Mouse (Mus musculus): ENCODE measurements around the gene 3830417A13Rik.

Gene 3830417A13Rik

DNA sequence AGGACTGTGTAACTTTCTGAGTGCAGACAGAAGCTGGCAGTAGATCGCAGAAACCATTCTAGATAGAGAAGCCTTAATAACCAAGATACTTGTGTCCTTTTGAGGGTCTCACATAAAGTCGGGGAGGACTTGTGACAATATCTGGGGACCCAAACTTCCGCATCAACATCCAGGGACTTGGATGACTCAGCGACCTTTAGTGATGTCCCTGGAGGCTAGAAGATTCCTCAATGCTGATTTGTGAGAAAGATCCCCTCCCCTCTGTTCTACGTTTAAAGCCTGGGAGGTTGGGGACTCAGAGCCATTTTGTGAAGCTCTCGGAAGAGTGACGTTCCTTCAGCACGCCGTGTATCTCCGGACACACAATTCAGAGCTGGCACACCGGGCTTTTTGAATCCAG, at the start of gene 3830417A13Rik:
TSS of gene 3830417A13Rik (plus strand) at position 301 of the 400 bp plus-strand sequence.
- no peak for DNase-seq (ENCODE audit: low read depth, low spot score)

DNA sequence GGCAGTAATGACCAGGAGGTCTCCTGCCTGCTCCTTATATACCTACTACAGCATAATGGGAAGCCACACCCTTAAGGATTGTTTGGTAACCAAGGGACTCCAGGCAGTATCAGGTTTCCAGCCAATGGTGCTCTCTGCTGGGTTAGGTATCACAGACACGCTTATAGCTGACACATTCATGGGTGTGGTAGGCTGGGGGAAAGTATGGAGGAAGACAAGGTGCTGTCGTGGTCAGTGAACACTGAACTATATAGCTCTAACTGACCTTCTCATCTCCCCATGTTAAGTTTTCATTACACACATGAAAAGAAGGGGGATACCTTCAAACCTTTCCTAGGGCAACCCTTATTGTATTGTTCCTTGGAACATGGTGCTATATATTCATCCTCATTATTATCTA, 21.2 kb upstream of the 3830417A13Rik start, which contains the start of gene Gm6760:
TSS of gene Gm6760 (minus strand) at position 101 of the 400 bp plus-strand sequence.
- no peak for DNase-seq (ENCODE audit: low read depth, low spot score)

DNA sequence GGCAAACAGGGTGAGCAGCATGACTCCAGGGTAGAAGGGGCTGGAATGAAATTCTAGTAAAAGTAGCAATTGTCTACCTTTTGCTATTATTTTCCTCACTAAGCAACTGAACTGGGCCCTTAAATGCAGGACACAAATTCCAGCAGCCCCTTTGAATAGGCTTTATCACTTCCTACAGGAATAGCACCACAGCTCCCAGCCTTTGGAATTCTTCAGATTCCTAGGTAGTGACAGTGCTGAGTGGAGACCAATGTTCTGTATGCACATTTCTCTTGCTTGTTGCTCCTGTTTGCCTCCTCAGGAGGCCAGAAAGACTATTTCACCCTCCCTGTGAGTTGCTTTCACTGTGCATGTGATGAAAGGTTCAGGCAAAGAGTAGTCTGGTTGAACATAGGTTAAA, 7.9 kb downstream of the 3830417A13Rik start:
- no peak for DNase-seq (ENCODE audit: low read depth, low spot score)

Data from c-Kit-negative CD71-positive TER-119-positive erythroid progenitor cells, embryonic 14.5 days (primary cell).